Mouse (Mus musculus) ES-E14 (cell line): ENCODE data around the gene Dock3.

Experiments
- HCFC1 ChIP-seq: IDR thresholded peaks from 2 replicates; pipeline ENCODE4 v1.6.1; 2012; ENCODE audit warnings: low read length, inconsistent platforms, borderline replicate concordance; ENCODE audit not compliant: insufficient read depth
- MAFK ChIP-seq: IDR thresholded peaks from 2 replicates; pipeline ENCODE4 v1.6.1; 2014; ENCODE audit warnings: mild to moderate bottlenecking, low read depth, low read length, inconsistent platforms; ENCODE audit not compliant: insufficient read depth

DNA sequence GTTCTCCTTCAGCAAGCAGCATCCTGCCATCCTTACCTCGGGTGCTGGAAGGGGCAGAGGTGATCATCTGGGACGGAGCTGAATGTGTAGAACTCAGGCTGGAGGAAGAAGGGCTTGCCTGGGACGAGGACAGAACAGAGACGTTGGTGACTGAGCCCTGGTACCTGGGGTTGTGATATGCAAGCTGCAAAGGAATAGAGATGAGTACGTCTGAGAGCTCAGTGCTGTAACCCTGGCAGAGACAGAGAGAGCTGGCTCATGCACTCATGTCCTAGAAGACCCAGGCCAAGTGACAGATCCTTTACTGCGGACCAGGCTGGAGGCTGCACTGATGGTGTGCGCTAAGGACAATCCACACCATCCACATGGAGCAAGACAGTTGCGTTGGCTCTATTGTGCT lies 325.1 kb downstream of the Dock3 start:
- TF ChIP-seq HCFC1 (no peak), MAFK (no peak)
